20 mouse cellular contexts compared by ENCODE assay signal in genomic region chr12:100531740-100532139, GRCm38 (mm10). TPM values are rescaled to one million over a fixed set of nuclear protein-coding genes. Genes with fewer than 3 reads are reported as not detected.
A peak's percentile ranks its signal among the peaks of the same experiment; 100 is the strongest.
DNase-seq lines count a peak whose midpoint lies in the region; ATAC-seq and TF ChIP-seq lines count a peak whose summit lies in the region.
"Had no signal": no experiment of that assay in that cellular context is flagged by ENCODE, and none has a peak within 500 bp of the region (broad histone marks: within the 10 kb centered on the region; RNA-seq: fewer than 3 reads in every experiment).

No protein-coding gene starts in this region.

- TF ChIP-seq CTCF in lung, embryonic 14.5 days (IDR thresholded peaks at IDR 0.05; ENCODE audit: low read depth) = no peak
- no peak for TF ChIP-seq CTCF in MEL (IDR thresholded peaks at IDR 0.05 in 2 of 3, conservative IDR thresholded peaks at IDR 0.05 in 1 of 3; ENCODE audit: control insufficient read depth in 1 of 3, insufficient read depth in 1 of 3, low read depth in 2 of 3, low read length in 3 of 3, poor library complexity in 1 of 3, severe bottlenecking in 1 of 3)

- H3K79me2 ChIP-seq in MEL (ENCODE audit: control insufficient read depth, insufficient read depth, low read length, poor library complexity) = no peaks in the 10 kb centered on the region

- no peak overlapping the region for H3K4me2 ChIP-seq in heart, embryonic 14.5 days (ENCODE audit: low read length)
- H3K4me2 ChIP-seq in lung, embryonic 14.5 days = no peak overlapping the region
- H3K4me2 ChIP-seq: embryonic facial prominence, embryonic 13.5 days; forebrain, embryonic 12.5 days; intestine, embryonic 15.5 days; midbrain, embryonic 11.5 days had no signal

- peak overlapping the region; percentile 23 to 79; a peak in 2 of 4 replicates for H3K27ac ChIP-seq in heart, embryonic 14.5 days (replicated peaks in 1 of 2; ENCODE audit: control insufficient read depth in 1 of 2, insufficient read depth in 1 of 2, low read depth in 2 of 2, low read length in 2 of 2)
- H3K27ac ChIP-seq in lung, embryonic 14.5 days (ENCODE audit: low read depth) = 0 out of 2 replicates have a peak overlapping the region, but pooled peaks have one; percentile 30
- H3K27ac ChIP-seq in MEL (ENCODE audit: control insufficient read depth, low read depth, low read length) = no peak overlapping the region
- H3K27ac ChIP-seq: embryonic facial prominence, embryonic 13.5 days; forebrain, embryonic 12.5 days; intestine, embryonic 15.5 days; left cerebral cortex, adult 2 months had no signal

- H3K9me3 ChIP-seq in heart, embryonic 14.5 days (ENCODE audit: control insufficient read depth, low read length) = no peaks in the 10 kb centered on the region
- no peaks in the 10 kb centered on the region for H3K9me3 ChIP-seq in lung, embryonic 14.5 days (ENCODE audit: low read depth, low read length)
- H3K9me3 ChIP-seq in MEL (replicated peaks; ENCODE audit: insufficient read depth, low read length) = no peaks in the 10 kb centered on the region
- H3K9me3 ChIP-seq: embryonic facial prominence, embryonic 13.5 days; forebrain, embryonic 12.5 days; hindbrain, embryonic 10.5 days; intestine, embryonic 15.5 days had no signal

- H3K9ac ChIP-seq in heart, embryonic 14.5 days (ENCODE audit: low read length) = no peak overlapping the region
- no peak overlapping the region for H3K9ac ChIP-seq in lung, embryonic 14.5 days
- no peak overlapping the region for H3K9ac ChIP-seq in MEL (ENCODE audit: control insufficient read depth, low read depth, low read length, poor library complexity, severe bottlenecking)
- H3K9ac ChIP-seq: embryonic facial prominence, embryonic 13.5 days; forebrain, embryonic 12.5 days; intestine, embryonic 15.5 days had no signal

- no peaks in the 10 kb centered on the region for H3K36me3 ChIP-seq in heart, embryonic 14.5 days (ENCODE audit: control insufficient read depth, insufficient read depth, low read length)
- no peaks in the 10 kb centered on the region for H3K36me3 ChIP-seq in lung, embryonic 14.5 days (ENCODE audit: insufficient read depth)
- H3K36me3 ChIP-seq in MEL (ENCODE audit: control insufficient read depth in 1 of 2, insufficient read depth in 2 of 2, low read length in 2 of 2) = peaks cover 0 to 17% of the 10 kb centered on the region in 2 experiments; a peak in 2 of 4 replicates
- H3K36me3 ChIP-seq: embryonic facial prominence, embryonic 13.5 days; forebrain, embryonic 12.5 days; hindbrain, embryonic 10.5 days; intestine, embryonic 15.5 days had no signal

- WGBS in heart, embryonic 14.5 days = 43% methylated on average over 1 of the region's 1 CpGs
- 41% methylated on average over 1 of the region's 1 CpGs for WGBS in lung, embryonic 14.5 days

- H3K27me3 ChIP-seq in heart, embryonic 14.5 days (ENCODE audit: control insufficient read depth, insufficient read depth, low read length) = no peaks in the 10 kb centered on the region
- no peaks in the 10 kb centered on the region for H3K27me3 ChIP-seq in lung, embryonic 14.5 days (ENCODE audit: insufficient read depth, low read length)
- H3K27me3 ChIP-seq in MEL (ENCODE audit: control insufficient read depth in 1 of 2, insufficient read depth in 2 of 2, low read length in 2 of 2) = no peaks in the 10 kb centered on the region
- H3K27me3 ChIP-seq: embryonic facial prominence, embryonic 13.5 days; forebrain, embryonic 12.5 days; intestine, embryonic 15.5 days had no signal

- no peak overlapping the region for H3K4me3 ChIP-seq in heart, embryonic 14.5 days (ENCODE audit: control insufficient read depth in 1 of 2, insufficient read depth in 1 of 2, low read depth in 1 of 2, low read length in 2 of 2)
- no peak overlapping the region for H3K4me3 ChIP-seq in lung, embryonic 14.5 days (ENCODE audit: low read depth, low read length)
- H3K4me3 ChIP-seq in MEL (ENCODE audit: control insufficient read depth in 1 of 2, insufficient read depth in 1 of 2, low read depth in 2 of 2, low read length in 2 of 2) = no peak overlapping the region
- H3K4me3 ChIP-seq: embryonic facial prominence, embryonic 13.5 days; erythroblast, embryonic 14.5 days; forebrain, embryonic 12.5 days; hindbrain, embryonic 10.5 days; intestine, embryonic 15.5 days; left cerebral cortex, adult 2 months had no signal

- DNase-seq in adrenal gland, postnatal 10 days = peak; percentile 6
- DNase-seq in adrenal gland, postnatal 4 days (ENCODE audit: low spot score in 2 of 2) = no peak
- no peak for DNase-seq in heart, adult 8-10 months (ENCODE audit: low spot score)
- peak; percentile 19 for DNase-seq in lung, embryonic 14.5 days
- no peak for DNase-seq in lung, postnatal 14 days
- DNase-seq in MEL (ENCODE audit: low read depth, low spot score) = no peak
- DNase-seq in embryo, embryonic 10.5 days (ENCODE audit: low spot score) = no peak
- DNase-seq: cerebellum, adult 18-20 months; cerebellum, postnatal 14 days; kidney, adult 8-10 months; kidney, postnatal 10 days had no signal

- TF ChIP-seq RAD21 in MEL (IDR thresholded peaks at IDR 0.05; ENCODE audit: low read depth, low read length) = no peak

- no peak for TF ChIP-seq POLR2A in MEL (IDR thresholded peaks at IDR 0.05; ENCODE audit: control insufficient read depth in 1 of 2, insufficient read depth in 1 of 2, low read depth in 1 of 2, low read length in 2 of 2, poor library complexity in 1 of 2)

- peaks cover 37 to 54% of the 10 kb centered on the region in 2 experiments for H3K4me1 ChIP-seq in heart, embryonic 14.5 days (ENCODE audit: control insufficient read depth in 2 of 2, insufficient read depth in 2 of 2, low read length in 2 of 2)
- H3K4me1 ChIP-seq in lung, embryonic 14.5 days (ENCODE audit: insufficient read depth) = no peaks in the 10 kb centered on the region; the same call in 1 of the 2 replicates
- H3K4me1 ChIP-seq in MEL (ENCODE audit: control insufficient read depth in 1 of 2, insufficient read depth in 2 of 2, low read length in 2 of 2) = peaks cover 0 to 37% of the 10 kb centered on the region in 2 experiments; a peak in 2 of 4 replicates

- TF ChIP-seq EP300 in MEL (IDR thresholded peaks at IDR 0.05; ENCODE audit: low read depth in 1 of 2, low read length in 2 of 2) = no peak

- no peak for ATAC-seq in heart, embryonic 14.5 days (ENCODE audit: insufficient number of reproducible peaks, insufficient read depth, low FRiP score, low read depth)
- no peak for ATAC-seq in lung, embryonic 14.5 days (ENCODE audit: insufficient read depth)
- ATAC-seq: hindbrain, embryonic 16.5 days; intestine, embryonic 15.5 days had no signal

TF ChIP-seq in MEL, 35 proteins besides CTCF, POLR2A, EP300 and RAD21:
- TF ChIP-seq GATA1 (IDR thresholded peaks at IDR 0.05; ENCODE audit: low read depth, low read length) (0 out of 2 replicates have a peak, but pooled peaks have one; percentile 3), SMC3 (IDR thresholded peaks at IDR 0.05; ENCODE audit: low read depth, low read length) (no peak), TAL1 (IDR thresholded peaks at IDR 0.05; ENCODE audit: low read length) (no peak), ZC3H11A (IDR thresholded peaks at IDR 0.05; ENCODE audit: low read depth, low read length) (no peak)
TF ChIP-seq in MEL: peak in this region for 1.

RNA-seq across cellular contexts. Expression of gene Ttc7b, which starts 11.1 kb away (rescaled TPM):
- total RNA-seq in adrenal gland, postnatal 10 days (2021) = 10 to 100 TPM; 63.4 to 85.3 TPM
- 10 to 100 TPM; 77.2 to 81.2 TPM for total RNA-seq in adrenal gland, postnatal 4 days (2021)
- 16.5 and 18.8 TPM in 2 replicates for polyA plus RNA-seq in heart, embryonic 14.5 days (2014; fragmentation: Nextera tagmentation; extraction: Ambion mirVana)
- total RNA-seq in heart, adult 8-10 months (2022) = 10 to 100 TPM; 78.8 to 94.4 (median 86.7) TPM
- 6.3 and 8.1 TPM in 2 replicates for polyA plus RNA-seq in lung, embryonic 14.5 days (2014; fragmentation: Nextera tagmentation; extraction: Ambion mirVana)
- total RNA-seq in MEL (2012; rRNA removed) = 9.8 and 11.7 TPM in 2 replicates
- polyA plus RNA-seq in MEL (2012; ENCODE audit: insufficient read depth in 1 of 2, insufficient read length in 2 of 2, low read depth in 1 of 2, low replicate concordance in 2 of 2, missing spikeins in 1 of 2) = 10 to 100 TPM in 1 of 2 experiments, not detected in 1; 23.7 TPM

Comparison
In these comparisons a context has a peak if more than half of its experiments do, and no peak if none do; other contexts are left out.
1. DNase-seq: peak in adrenal gland, postnatal 10 days (single experiment) and lung, embryonic 14.5 days (single experiment); none in adrenal gland, postnatal 4 days (0 of 2), heart, adult 8-10 months (single experiment), lung, postnatal 14 days (single experiment), MEL (single experiment) and embryo, embryonic 10.5 days (single experiment).